Mouse (Mus musculus): ENCODE data around the gene Stx1b.

- TF ChIP-seq CTCF (IDR thresholded peaks at IDR 0.05; ENCODE audit: low read depth): no peak
- no peak for TF ChIP-seq EP300 (optimal IDR thresholded peaks at IDR 0.05)
Observed at GRCm38 (mm10) chr7:127771262-127771661, 53.1 kb downstream of the Stx1b start.
